Mouse (Mus musculus) monocyte, adult 59 days (primary cell): ENCODE results near the gene Lgsn. TPM values are rescaled to one million over a fixed set of nuclear protein-coding genes. Genes with fewer than 3 reads are reported as not detected.

ENCODE experiments used
- total RNA-seq, 2 experiments: library from RNA; stranded (reverse); gene quantifications; one replicate each; pipeline ENCODE4 v1.2.4; 2023

Lgsn gene
- total RNA-seq, result not detected

DNA sequence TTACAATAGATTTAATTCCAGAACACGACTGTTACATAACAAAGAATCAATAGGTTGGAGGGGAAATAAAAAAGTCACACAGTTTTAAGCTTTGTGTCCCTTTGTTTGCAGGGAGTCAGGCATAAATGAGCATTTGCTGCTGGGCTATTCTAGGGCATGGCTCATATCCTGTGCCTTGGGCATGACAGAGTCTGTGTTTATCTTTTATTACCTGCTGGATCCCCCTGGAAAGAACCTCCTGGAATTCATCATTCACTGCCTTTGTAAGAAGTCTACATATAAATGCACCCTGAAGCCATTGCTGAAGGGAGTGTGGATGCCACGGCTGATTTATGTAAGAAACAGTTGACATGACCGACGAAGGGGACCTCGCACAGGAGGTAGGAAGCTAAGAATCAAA, at the start of gene Lgsn:
TSS of gene Lgsn (plus strand) at position 301 of the 400 bp plus-strand sequence.

DNA sequence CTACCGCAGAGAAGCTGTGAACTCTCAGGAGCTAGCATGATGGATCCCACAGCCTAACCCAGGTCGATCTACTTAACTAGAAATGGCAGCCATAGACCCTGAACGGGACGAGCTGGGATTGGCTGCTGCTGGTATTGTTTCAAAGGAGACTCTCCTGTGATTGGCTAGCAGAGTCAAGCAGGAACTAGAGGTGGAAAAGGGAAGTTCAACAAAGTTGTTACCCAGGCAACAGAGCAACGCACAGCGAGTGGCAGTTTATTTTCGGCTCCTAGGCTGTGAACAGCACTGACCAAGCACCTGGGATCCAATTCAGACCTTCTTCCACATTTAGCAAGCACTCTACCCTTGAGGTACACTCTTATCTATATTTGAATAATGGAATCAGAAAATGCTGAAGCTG, 46.4 kb downstream of the Lgsn start, which contains the start of the genes 4931428L18Rik and Pih1d3:
TSS of gene 4931428L18Rik (minus strand) at position 121 of the 400 bp plus-strand sequence.
TSS of gene Pih1d3 (plus strand) at position 275 of the 400 bp plus-strand sequence.

Other genes with a start within 250 kb of the Lgsn start
- gene AC153137.1, start 198.4 kb upstream of the Lgsn start, total RNA-seq, result not detected
- not detected for gene 4931428L18Rik, start 46.3 kb downstream of the Lgsn start, total RNA-seq
- not detected for gene Pih1d3, start 46.4 kb downstream of the Lgsn start, total RNA-seq